Mouse (Mus musculus) limb, embryonic 10.5 days (tissue): ENCODE measurements around the gene Dynlt1c. TPM values are rescaled to one million over a fixed set of nuclear protein-coding genes. Genes with fewer than 3 reads are reported as not detected.
"Not testable (repeated sequence)": the region's sequence is repeated elsewhere in the genome, so short reads cannot be mapped to it uniquely, and the experiment has no call there.

Experiments used
- DNase-seq: peaks from one replicate; pipeline ENCODE4 v3.0.0-alpha.2; 2017; ENCODE audit warnings: low spot score
- H3K27ac ChIP-seq: fragments of 300-500 bp; sonication (generic); 2 replicates; pipeline ENCODE4 v1.5.1; 2016; ENCODE audit warnings: mild to moderate bottlenecking
- H3K27me3 ChIP-seq: fragments of 300-500 bp; sonication (generic); 2 replicates; pipeline ENCODE4 v1.6.1; 2016; ENCODE audit warnings: low read depth, mild to moderate bottlenecking; ENCODE audit not compliant: poor library complexity, severe bottlenecking
- H3K36me3 ChIP-seq: fragments of 300-500 bp; sonication (generic); 2 replicates; pipeline ENCODE4 v1.6.1; 2016; ENCODE audit warnings: mild to moderate bottlenecking, moderate library complexity
- H3K4me1 ChIP-seq: fragments of 300-500 bp; sonication (generic); 2 replicates; pipeline ENCODE4 v1.6.1; 2016
- H3K4me3 ChIP-seq: fragments of 300-500 bp; sonication (generic); 2 replicates; pipeline ENCODE4 v1.5.1; 2016; ENCODE audit warnings: mild to moderate bottlenecking, moderate library complexity
- H3K9me3 ChIP-seq: fragments of 300-500 bp; sonication (generic); replicated peaks from 2 replicates; pipeline ENCODE4 v1.6.1; 2016; ENCODE audit warnings: mild to moderate bottlenecking
- WGBS: fragments of 180-500 bp; shearing (Covaris S2); methylation state at CpG from one replicate; pipeline ENCODE4 v1.1.7; 2016; 5-methylcytosine and 5-hydroxymethylcytosine counted together
- polyA plus RNA-seq: library from polyadenylated mRNA; unstranded; fragments of >200 nt; fragmentation: Nextera tagmentation; extraction: Ambion mirVana; gene quantifications from 2 replicates; pipeline ENCODE4 v1.2.1, GENCODE M21; 2016

Dynlt1c gene
- polyA plus RNA-seq, 1 experiment from 2014 or later: 39.2 TPM

DNA sequence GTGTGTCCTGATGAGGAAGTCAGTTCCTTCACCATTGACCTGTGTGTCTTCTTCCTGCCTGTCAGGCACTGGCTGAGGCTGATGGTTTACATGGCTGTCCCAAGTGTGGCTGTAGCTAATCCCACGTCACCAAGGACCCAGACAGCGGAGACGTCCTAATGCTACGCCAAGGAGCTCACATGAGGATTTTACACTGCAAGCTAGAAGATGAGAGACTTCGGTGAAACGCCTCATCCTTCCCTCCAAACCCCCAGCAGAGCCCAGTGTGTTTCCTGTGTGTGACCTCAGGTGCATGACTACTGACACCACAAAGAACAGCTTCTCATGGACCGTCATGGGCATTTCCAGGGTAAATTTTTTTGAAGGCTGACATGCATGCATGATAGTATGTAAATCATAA lies 3.1 kb upstream of the Dynlt1c start:
- not testable (repeated sequence) for H3K9me3 ChIP-seq, DNase-seq, H3K36me3 ChIP-seq, H3K27ac ChIP-seq, H3K4me1 ChIP-seq, H3K4me3 ChIP-seq, H3K27me3 ChIP-seq
- WGBS: 93% methylated on average over 7 of the region's 7 CpGs

DNA sequence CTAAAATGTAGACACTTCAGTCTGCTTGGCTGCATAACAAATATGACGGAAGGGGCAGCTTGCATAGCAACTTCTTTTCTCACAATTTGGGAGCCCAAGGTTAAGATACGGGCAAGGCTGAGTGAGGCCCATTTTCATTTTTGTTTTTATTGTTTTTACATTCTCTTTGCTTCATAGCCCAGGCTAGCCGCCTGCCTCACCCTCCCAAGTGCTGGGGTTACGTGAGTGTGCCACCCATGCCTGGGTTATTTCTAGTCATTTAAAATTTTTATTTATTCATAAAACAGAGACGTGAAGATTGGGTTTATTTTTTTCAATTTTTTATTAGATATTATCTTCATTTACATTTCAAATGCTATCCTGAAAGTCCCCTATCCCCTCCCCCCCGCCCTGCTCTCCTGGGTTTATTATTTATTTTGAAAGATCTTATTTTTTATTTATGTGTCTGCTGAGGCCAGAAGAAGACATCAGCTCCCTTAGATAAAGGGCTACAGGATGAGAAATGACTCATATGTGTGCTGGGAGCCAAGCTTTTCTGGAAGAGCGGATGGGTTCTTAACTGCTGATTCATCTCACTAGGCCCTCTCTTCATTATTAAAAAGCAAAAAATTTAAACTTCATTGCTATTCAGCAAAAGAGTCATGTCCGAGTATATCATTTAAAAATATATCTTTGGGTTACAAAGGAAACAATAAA lies 1.1 kb upstream of the Dynlt1c start:
- 93% methylated on average over 6 of the region's 8 CpGs for WGBS
- not testable (repeated sequence) for H3K9me3 ChIP-seq, H3K27me3 ChIP-seq, H3K4me3 ChIP-seq, H3K27ac ChIP-seq, H3K36me3 ChIP-seq, DNase-seq, H3K4me1 ChIP-seq

DNA sequence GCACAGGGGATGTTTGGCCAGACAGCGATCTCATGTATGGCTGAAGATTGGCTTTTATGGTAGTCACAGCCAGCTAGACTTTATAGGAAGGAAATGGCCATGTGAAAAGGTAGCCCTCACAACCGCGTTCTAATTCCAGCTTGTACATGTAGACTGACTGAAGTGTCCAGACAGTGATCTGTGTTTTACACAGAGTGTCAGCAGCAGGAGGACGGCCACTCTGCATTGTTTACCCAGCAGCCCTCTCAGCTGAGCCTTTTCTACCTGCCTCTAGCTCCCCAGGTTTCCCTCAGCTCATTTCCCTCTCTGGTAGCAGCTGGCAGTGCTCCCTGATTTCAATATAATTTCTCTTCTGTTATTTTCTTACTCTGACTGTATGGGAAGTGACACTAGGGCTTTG lies 734 bp downstream of the Dynlt1c start:
- not testable (repeated sequence) for H3K9me3 ChIP-seq, H3K4me1 ChIP-seq

GRCm38 (mm10) chr17:6605347-6605746 lies 3.9 kb downstream of the Dynlt1c start:
- not testable (repeated sequence) for H3K27ac ChIP-seq, H3K27me3 ChIP-seq, DNase-seq, H3K4me3 ChIP-seq, H3K4me1 ChIP-seq, H3K36me3 ChIP-seq, H3K9me3 ChIP-seq
- WGBS: 82% methylated on average over 1 of the region's 1 CpGs

More for the DNA sequence above, 734 bp downstream of the Dynlt1c start:
- H3K27ac ChIP-seq, DNase-seq, H3K36me3 ChIP-seq, H3K4me3 ChIP-seq, H3K27me3 ChIP-seq: not testable (repeated sequence)
- 25% methylated on average over 3 of the region's 4 CpGs for WGBS

GRCm38 (mm10) chr17:6613524-6613923 lies 12.1 kb downstream of the Dynlt1c start:
- H3K4me3 ChIP-seq, H3K9me3 ChIP-seq, H3K27me3 ChIP-seq, DNase-seq, H3K4me1 ChIP-seq, H3K27ac ChIP-seq, H3K36me3 ChIP-seq: not testable (repeated sequence)
- 82% methylated on average over 12 of the region's 14 CpGs for WGBS

DNA sequence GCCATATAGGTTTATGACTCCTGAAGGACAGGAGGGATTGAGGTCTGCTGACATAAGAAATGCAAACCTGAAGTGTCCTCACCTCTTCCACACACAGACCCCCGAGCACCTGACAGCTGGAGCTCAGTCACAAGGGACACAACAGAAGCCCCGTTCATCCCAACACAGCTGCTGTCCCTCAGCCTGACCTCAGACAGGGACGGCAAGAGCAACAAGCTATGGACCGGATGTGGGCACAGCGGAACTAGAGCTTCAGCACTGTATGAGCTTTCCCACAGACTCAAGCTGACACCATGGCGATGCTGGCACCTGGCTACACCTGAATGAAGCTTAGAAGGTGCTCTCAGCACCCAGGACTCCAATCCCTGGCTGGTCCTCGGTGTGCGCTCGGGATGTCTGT lies 12.8 kb downstream of the Dynlt1c start:
- DNase-seq, H3K4me1 ChIP-seq, H3K9me3 ChIP-seq, H3K4me3 ChIP-seq, H3K36me3 ChIP-seq, H3K27ac ChIP-seq, H3K27me3 ChIP-seq: not testable (repeated sequence)
- 86% methylated on average over 6 of the region's 9 CpGs for WGBS

DNA sequence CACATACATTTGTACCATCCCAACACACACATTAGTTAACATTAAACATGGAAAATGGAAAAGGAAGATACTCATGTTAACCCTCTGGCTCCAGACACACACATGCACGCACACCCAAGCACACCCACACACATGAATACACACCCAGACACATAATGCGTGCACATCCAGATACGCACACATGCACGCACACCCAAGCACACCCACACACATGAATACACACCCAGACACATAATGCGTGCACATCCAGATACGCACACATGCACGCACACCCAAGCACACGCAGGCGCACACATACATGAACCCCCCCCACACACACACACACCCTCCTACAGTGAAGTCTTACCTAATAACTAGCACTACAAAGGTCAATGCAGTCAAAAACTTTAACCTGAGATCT lies 15.3 kb downstream of the Dynlt1c start:
- 99% methylated on average over 9 of the region's 9 CpGs for WGBS
- DNase-seq, H3K27ac ChIP-seq: not testable (repeated sequence)

DNA sequence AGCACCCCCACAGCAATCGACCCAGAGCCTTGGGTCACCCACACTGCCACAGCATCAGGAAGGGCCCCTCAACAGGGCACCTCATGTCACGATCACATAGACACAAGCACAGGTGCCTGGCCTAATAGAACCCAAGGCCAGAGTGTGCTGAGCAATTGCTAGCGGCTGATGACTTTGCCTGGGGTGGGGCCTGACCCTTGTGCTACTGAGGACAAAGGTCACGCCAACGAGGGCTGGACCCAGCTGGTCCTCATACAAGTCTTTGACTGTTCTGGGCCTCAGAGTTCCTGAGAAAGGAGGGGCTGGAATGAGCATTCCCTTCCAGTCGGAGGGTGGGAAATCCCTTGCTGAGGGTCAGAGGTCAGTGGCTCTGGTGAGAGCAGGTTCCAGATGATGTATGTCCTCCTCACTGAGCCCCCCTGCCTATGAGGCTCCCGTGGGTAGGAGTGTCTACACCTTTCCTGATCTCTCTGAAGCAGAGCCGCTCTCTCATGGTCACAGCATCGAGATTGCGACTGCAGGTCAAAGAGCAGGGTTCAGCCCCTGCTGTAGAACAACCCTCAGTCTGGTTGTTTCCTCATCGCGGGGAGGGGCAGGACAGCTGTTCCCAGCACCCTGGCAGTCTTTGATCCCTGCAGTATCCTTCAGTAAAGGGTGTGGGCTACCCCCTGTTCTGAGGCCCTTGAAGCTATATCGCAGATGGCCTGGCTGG lies 16.4 kb downstream of the Dynlt1c start:
- H3K36me3 ChIP-seq, H3K27ac ChIP-seq, DNase-seq, H3K4me3 ChIP-seq, H3K27me3 ChIP-seq, H3K4me1 ChIP-seq, H3K9me3 ChIP-seq: not testable (repeated sequence)
- 33% methylated on average over 9 of the region's 13 CpGs for WGBS

More for the DNA sequence above, 15.3 kb downstream of the Dynlt1c start:
- H3K9me3 ChIP-seq, H3K4me1 ChIP-seq, H3K36me3 ChIP-seq, H3K27me3 ChIP-seq, H3K4me3 ChIP-seq: not testable (repeated sequence)

DNA sequence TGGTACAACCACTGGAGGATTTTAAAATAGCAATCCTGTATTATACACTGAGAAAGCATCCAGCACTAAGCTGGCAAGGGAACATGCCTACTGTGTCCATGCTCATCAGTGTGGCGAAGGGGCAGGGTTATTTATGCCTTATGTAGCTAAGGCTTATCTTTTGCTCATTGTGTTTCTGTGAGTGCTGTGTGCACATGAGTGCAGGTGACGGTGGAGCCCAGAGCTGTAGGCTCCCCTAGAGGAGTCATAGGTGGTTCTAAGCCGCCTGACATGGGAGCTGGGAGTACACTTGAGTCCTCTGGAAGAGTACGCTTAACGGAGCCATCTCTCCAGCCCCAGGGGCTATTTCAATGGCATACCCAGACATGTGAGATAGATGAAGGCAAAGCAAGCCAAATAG lies 17.8 kb downstream of the Dynlt1c start:
- not testable (repeated sequence) for H3K9me3 ChIP-seq, H3K27me3 ChIP-seq, H3K4me3 ChIP-seq, H3K27ac ChIP-seq, DNase-seq, H3K4me1 ChIP-seq, H3K36me3 ChIP-seq
- WGBS: 92% methylated on average over 5 of the region's 5 CpGs

DNA sequence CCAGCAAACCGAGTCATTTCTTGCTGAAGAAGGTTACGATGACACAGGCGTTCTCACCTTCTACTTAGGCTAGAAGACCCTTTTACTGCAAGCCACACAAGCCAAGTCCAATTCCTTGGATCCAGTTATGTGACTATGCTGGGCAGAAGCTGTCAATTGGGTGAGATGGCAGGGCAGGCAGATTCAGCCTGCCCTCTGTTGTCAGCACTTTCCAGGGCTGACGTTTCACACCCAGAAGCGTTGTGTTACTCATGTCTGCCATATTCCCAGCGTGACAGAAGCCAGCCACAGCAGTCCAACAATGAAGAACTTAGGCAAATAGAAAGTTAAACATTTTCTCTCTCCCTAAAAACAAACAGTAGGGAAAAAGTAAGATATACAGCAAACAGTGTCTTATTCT lies 18.6 kb downstream of the Dynlt1c start:
- WGBS: 64% methylated on average over 4 of the region's 6 CpGs
- not testable (repeated sequence) for H3K36me3 ChIP-seq, H3K9me3 ChIP-seq, DNase-seq, H3K4me3 ChIP-seq, H3K27me3 ChIP-seq, H3K27ac ChIP-seq, H3K4me1 ChIP-seq

GRCm38 (mm10) chr17:6620730-6621451 lies 19.4 kb downstream of the Dynlt1c start:
- not testable (repeated sequence) for DNase-seq, H3K27ac ChIP-seq, H3K9me3 ChIP-seq, H3K36me3 ChIP-seq, H3K4me3 ChIP-seq, H3K27me3 ChIP-seq, H3K4me1 ChIP-seq
- WGBS: 85% methylated on average over 18 of the region's 20 CpGs

DNA sequence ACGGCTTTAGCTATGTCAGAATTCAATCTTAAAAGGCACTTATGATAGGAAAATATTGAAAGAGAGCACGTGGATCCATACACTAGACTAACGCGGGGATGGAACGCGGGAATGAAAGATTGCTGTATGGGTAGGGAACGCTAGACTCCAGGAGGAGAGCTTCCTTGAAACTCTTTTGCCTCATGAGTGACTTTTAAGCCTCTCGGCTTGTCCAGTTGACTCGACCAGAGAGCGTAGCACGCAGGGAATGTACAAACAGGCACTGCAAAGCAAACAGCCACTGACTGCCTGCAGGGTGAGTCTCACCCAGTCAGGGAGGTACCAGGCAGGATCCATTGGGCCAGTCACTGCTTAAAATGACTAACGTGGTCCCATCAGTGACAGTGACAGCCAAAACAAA lies 20.5 kb downstream of the Dynlt1c start:
- not testable (repeated sequence) for H3K27ac ChIP-seq, H3K27me3 ChIP-seq, H3K36me3 ChIP-seq, DNase-seq, H3K9me3 ChIP-seq, H3K4me1 ChIP-seq, H3K4me3 ChIP-seq
- 88% methylated on average over 11 of the region's 12 CpGs for whole genome bisulfite sequencing

GRCm38 (mm10) chr17:6624926-6625558 lies 23.6 kb downstream of the Dynlt1c start:
- 69% methylated on average over 2 of the region's 6 CpGs for WGBS
- H3K36me3 ChIP-seq, H3K9me3 ChIP-seq, H3K27ac ChIP-seq, H3K27me3 ChIP-seq, H3K4me1 ChIP-seq, DNase-seq, H3K4me3 ChIP-seq: not testable (repeated sequence)
